Mouse (Mus musculus) liver, postnatal 0 days (tissue): Measurements from ENCODE around the gene Sugt1. TPM values are rescaled to one million over a fixed set of nuclear protein-coding genes. Genes with fewer than 3 reads are reported as not detected.

Experiments used
- ATAC-seq: fragments of 200-750 bp; cut with Nextera tagmentation; 2 replicates; pipeline ENCODE4 v1.8.0; 2017; ENCODE audit warnings: mild to moderate bottlenecking, moderate library complexity
- DNase-seq: peaks from one replicate; pipeline ENCODE4 v3.0.0-alpha.2; 2016
- H3K27ac ChIP-seq: fragments of 300-500 bp; sonication (generic); 2 replicates; pipeline ENCODE4 v1.5.1; 2014; ENCODE audit warnings: antibody characterized with exemption, moderate library complexity, mild to moderate bottlenecking, low read depth
- H3K27me3 ChIP-seq: fragments of 300-500 bp; sonication (generic); 2 replicates; pipeline ENCODE4 v1.6.1; 2014; ENCODE audit warnings: low read length, control low read depth, mixed read lengths; ENCODE audit not compliant: insufficient read depth
- H3K36me3 ChIP-seq: fragments of 300-500 bp; sonication (generic); replicated peaks from 2 replicates; pipeline ENCODE4 v1.6.1; 2014; ENCODE audit warnings: mild to moderate bottlenecking, control low read depth, low read length, moderate library complexity, mixed read lengths; ENCODE audit not compliant: insufficient read depth
- H3K4me1 ChIP-seq: fragments of 300-500 bp; sonication (generic); 2 replicates; pipeline ENCODE4 v1.6.1; 2014; ENCODE audit warnings: antibody characterized with exemption, mild to moderate bottlenecking, control low read depth; ENCODE audit not compliant: insufficient read depth
- H3K4me2 ChIP-seq: fragments of 300-500 bp; sonication (generic); 2 replicates; pipeline ENCODE4 v1.6.1; 2014; ENCODE audit warnings: low read depth, mild to moderate bottlenecking, low read length, moderate library complexity, mixed read lengths
- H3K4me3 ChIP-seq: fragments of 300-500 bp; sonication (generic); 2 replicates; pipeline ENCODE4 v1.5.1; 2014; ENCODE audit warnings: low read depth, low read length
- H3K9ac ChIP-seq: fragments of 300-500 bp; sonication (generic); replicated peaks from 2 replicates; pipeline ENCODE4 v1.6.1; 2014; ENCODE audit warnings: mild to moderate bottlenecking, moderate library complexity
- H3K9me3 ChIP-seq: fragments of 300-500 bp; sonication (generic); 2 replicates; pipeline ENCODE4 v1.6.1; 2016; ENCODE audit warnings: mild to moderate bottlenecking, control low read depth, low read length, mixed read lengths
- CTCF ChIP-seq: sonication (generic); IDR thresholded peaks from 2 replicates; pipeline ENCODE4 v1.5.1; 2016; ENCODE audit warnings: antibody characterized with exemption, low read depth
- EP300 ChIP-seq: IDR thresholded peaks from 2 replicates; pipeline ENCODE4 v1.6.1; 2016; ENCODE audit warnings: antibody characterized with exemption, low read depth, mild to moderate bottlenecking
- WGBS: fragments of 180-500 bp; shearing (Covaris S2); extraction: QIAGEN DNeasy Blood & Tissue Kit; methylation state at CpG from one replicate; pipeline ENCODE4 v1.1.7; 2014; ENCODE audit not compliant: insufficient replicate concordance; 5-methylcytosine and 5-hydroxymethylcytosine counted together
- polyA plus RNA-seq: library from polyadenylated mRNA; unstranded; fragments of >200 nt; fragmentation: Nextera tagmentation; extraction: Ambion mirVana; gene quantifications from 2 replicates; pipeline ENCODE4 v1.2.1, GENCODE M21; 2015

The Sugt1 gene
- polyA plus RNA-seq, 1 experiment from 2014 or later, result 33.2 TPM

- H3K4me2 ChIP-seq, result no peak overlapping the region
- 0 out of 2 replicates have a peak, but pooled peaks cover 5% of the 10 kb centered on the region for H3K27me3 ChIP-seq
- ATAC-seq (no peak), DNase-seq (no peak)
- H3K4me1 ChIP-seq, result peaks cover 6% of the 10 kb centered on the region
- no peak for TF ChIP-seq EP300
- no peak for TF ChIP-seq CTCF
- 57% methylated on average over 5 of the region's 5 CpGs for WGBS
- H3K27ac ChIP-seq, result no peak overlapping the region
- H3K9ac ChIP-seq, result no peak overlapping the region
- no peaks in the 10 kb centered on the region for H3K36me3 ChIP-seq
- no peaks in the 10 kb centered on the region for H3K9me3 ChIP-seq
- no peak overlapping the region for H3K4me3 ChIP-seq
These were observed 73.0 kb downstream of the Sugt1 start for GRCm38 (mm10) chr14:79660467-79660866.

- 0 out of 2 replicates have a peak, but pooled peaks cover 5% of the 10 kb centered on the region for H3K27me3 ChIP-seq
- ATAC-seq (peak; percentile 77), DNase-seq (peak; percentile 73)
- no peaks in the 10 kb centered on the region for H3K36me3 ChIP-seq
- 17% methylated on average over 33 of the region's 33 CpGs for whole genome bisulfite sequencing
- no peaks in the 10 kb centered on the region for H3K9me3 ChIP-seq
- peaks cover 6% of the 10 kb centered on the region for H3K4me1 ChIP-seq
- no peak overlapping the region; the same call in 1 of the 2 replicates for H3K9ac ChIP-seq
- TF ChIP-seq CTCF, result peak; percentile 89
- TF ChIP-seq EP300, result no peak
- H3K4me2 ChIP-seq, result peak overlapping the region; percentile 62
- H3K27ac ChIP-seq, result no peak overlapping the region
- H3K4me3 ChIP-seq, result peak overlapping the region; percentile 22; the same call in 1 of the 2 replicates
These were observed 73.8 kb downstream of the Sugt1 start for GRCm38 (mm10) chr14:79661005-79661917.

DNA sequence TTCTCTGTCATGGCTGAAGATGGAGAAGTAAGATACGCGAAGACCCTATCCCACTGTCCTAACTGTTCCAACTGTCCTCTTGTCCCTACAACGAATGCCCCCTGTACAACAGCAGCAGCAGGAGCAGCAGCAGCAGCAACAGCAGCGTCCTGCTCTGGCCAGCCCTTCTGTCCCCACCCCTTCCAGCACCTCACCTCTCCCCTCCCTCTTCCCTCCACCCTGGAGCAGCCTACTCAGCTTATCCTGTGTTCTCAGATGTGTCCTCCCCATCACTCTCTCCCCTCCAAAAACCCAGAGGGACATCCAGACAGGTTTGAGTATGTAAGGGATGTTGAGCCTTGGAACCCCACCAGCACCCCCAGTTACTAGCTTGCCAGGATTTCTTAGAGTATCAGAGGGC, 74.5 kb downstream of the Sugt1 start, which contains the start of gene Cnmd:
Cnmd (minus strand) TSS at position 170 of the 400 bp plus-strand sequence.
- no peaks in the 10 kb centered on the region for H3K36me3 ChIP-seq
- no peak for TF ChIP-seq CTCF
- DNase-seq (no peak), ATAC-seq (no peak)
- H3K4me2 ChIP-seq, result peak within 1 kb of the TSS; percentile 62
- H3K9me3 ChIP-seq, result no peaks in the 10 kb centered on the region
- no peak within 1 kb of the TSS for H3K27ac ChIP-seq
- peaks cover 6% of the 10 kb centered on the region for H3K4me1 ChIP-seq
- WGBS, result 48% methylated on average over 4 of the region's 4 CpGs
- H3K9ac ChIP-seq, result no peak within 1 kb of the TSS; the same call in 1 of the 2 replicates
- H3K27me3 ChIP-seq, result 0 out of 2 replicates have a peak, but pooled peaks cover 5% of the 10 kb centered on the region
- H3K4me3 ChIP-seq, result peak within 1 kb of the TSS; percentile 22; the same call in 1 of the 2 replicates

GRCm38 (mm10) chr14:79671008-79671407, 83.5 kb downstream of the Sugt1 start:
- Histone ChIP-seq H3K9me3 (no peaks in the 10 kb centered on the region), H3K4me2 (no peak overlapping the region), H3K4me1 (no peaks in the 10 kb centered on the region), H3K27me3 (no peaks in the 10 kb centered on the region), H3K27ac (no peak overlapping the region), H3K36me3 (no peaks in the 10 kb centered on the region), H3K9ac (no peak overlapping the region), H3K4me3 (no peak overlapping the region)
- TF ChIP-seq CTCF, result no peak
- TF ChIP-seq EP300, result no peak
- DNase-seq (no peak), ATAC-seq (no peak)
- WGBS, result 80% methylated on average over 3 of the region's 3 CpGs

- no peak overlapping the region for H3K4me3 ChIP-seq
- H3K27ac ChIP-seq, result no peak overlapping the region
- TF ChIP-seq CTCF, result no peak
- no peak for TF ChIP-seq EP300
- ATAC-seq, result no peak
- H3K9me3 ChIP-seq, result no peaks in the 10 kb centered on the region
- DNase-seq, result no peak
- H3K9ac ChIP-seq, result no peak overlapping the region
- H3K36me3 ChIP-seq, result no peaks in the 10 kb centered on the region
- no peaks in the 10 kb centered on the region for H3K4me1 ChIP-seq
- no peak overlapping the region for H3K4me2 ChIP-seq
- H3K27me3 ChIP-seq, result no peaks in the 10 kb centered on the region
- 78% methylated on average over 5 of the region's 5 CpGs for WGBS
These were observed 85.1 kb downstream of the Sugt1 start for GRCm38 (mm10) chr14:79672567-79672966.

GRCm38 (mm10) chr14:79673083-79674013, 85.9 kb downstream of the Sugt1 start:
- Histone ChIP-seq H3K4me1 (no peaks in the 10 kb centered on the region), H3K4me2 (no peak overlapping the region), H3K27me3 (no peaks in the 10 kb centered on the region), H3K9me3 (no peaks in the 10 kb centered on the region), H3K4me3 (no peak overlapping the region), H3K9ac (no peak overlapping the region), H3K36me3 (no peaks in the 10 kb centered on the region), H3K27ac (no peak overlapping the region)
- TF ChIP-seq EP300, result no peak
- TF ChIP-seq CTCF, result no peak
- WGBS, result 80% methylated on average over 17 of the region's 17 CpGs
- no peak for DNase-seq
- ATAC-seq, result no peak
